Mouse (Mus musculus) spleen, adult 2 months (tissue): Measurements from ENCODE around the gene 1700123O20Rik. TPM values are rescaled to one million over a fixed set of nuclear protein-coding genes. Genes with fewer than 3 reads are reported as not detected.

Experiments used
- DNase-seq, 2 experiments: peaks; one replicate each; pipeline versions ENCODE4 v3.0.0 to v3.0.0-alpha.2; 2012 to 2021; ENCODE audit warnings: low spot score in 2 of 2, low read depth in 1 of 2
- H3K27ac ChIP-seq: fragments of 200-500 bp; 2 replicates; pipeline ENCODE4 v1.5.1; 2012; ENCODE audit warnings: low read length, inconsistent platforms; ENCODE audit not compliant: insufficient read depth
- H3K27me3 ChIP-seq: fragments of 200-500 bp; 2 replicates; pipeline ENCODE4 v1.6.1; 2012; ENCODE audit warnings: mild to moderate bottlenecking, moderate library complexity, low read length, inconsistent platforms; ENCODE audit not compliant: control insufficient read depth, insufficient read depth
- H3K36me3 ChIP-seq: fragments of 200-500 bp; 2 replicates; pipeline ENCODE4 v1.6.1; 2012; ENCODE audit warnings: mild to moderate bottlenecking, low read length, inconsistent platforms; ENCODE audit not compliant: control insufficient read depth, insufficient read depth
- H3K4me1 ChIP-seq: fragments of 200-500 bp; 2 replicates; pipeline ENCODE4 v1.6.1; 2011; ENCODE audit warnings: inconsistent platforms; ENCODE audit not compliant: control insufficient read depth, insufficient read depth, insufficient read length
- H3K4me3 ChIP-seq: fragments of 200-500 bp; 2 replicates; pipeline ENCODE4 v1.5.1; 2011; ENCODE audit warnings: mild to moderate bottlenecking, inconsistent platforms; ENCODE audit not compliant: insufficient read depth, insufficient read length; ENCODE audit errors: extremely low read depth
- CTCF ChIP-seq: fragments of 200-500 bp; IDR thresholded peaks from 2 replicates; pipeline ENCODE4 v1.5.1; 2011; ENCODE audit warnings: mild to moderate bottlenecking, inconsistent platforms; ENCODE audit not compliant: insufficient read depth, insufficient read length, insufficient replicate concordance; ENCODE audit errors: extremely low read depth
- POLR2A ChIP-seq: fragments of 200-500 bp; IDR thresholded peaks from 2 replicates; pipeline ENCODE4 v1.6.1; 2011; ENCODE audit warnings: low read depth, low read length, inconsistent platforms
- WGBS: fragments of 180-500 bp; shearing (Covaris S2); methylation state at CpG from one replicate; pipeline ENCODE4 v1.1.7; 2018; 5-methylcytosine and 5-hydroxymethylcytosine counted together
- polyA plus RNA-seq: library from polyadenylated mRNA; depleted of rRNA; stranded (reverse); fragments of >200 nt; gene quantifications from 2 replicates; pipeline ENCODE4 v1.2.3, GENCODE M21; 2012; rRNA removed

1700123O20Rik gene
- polyA plus RNA-seq, 1 experiment: 32.9 TPM

DNA sequence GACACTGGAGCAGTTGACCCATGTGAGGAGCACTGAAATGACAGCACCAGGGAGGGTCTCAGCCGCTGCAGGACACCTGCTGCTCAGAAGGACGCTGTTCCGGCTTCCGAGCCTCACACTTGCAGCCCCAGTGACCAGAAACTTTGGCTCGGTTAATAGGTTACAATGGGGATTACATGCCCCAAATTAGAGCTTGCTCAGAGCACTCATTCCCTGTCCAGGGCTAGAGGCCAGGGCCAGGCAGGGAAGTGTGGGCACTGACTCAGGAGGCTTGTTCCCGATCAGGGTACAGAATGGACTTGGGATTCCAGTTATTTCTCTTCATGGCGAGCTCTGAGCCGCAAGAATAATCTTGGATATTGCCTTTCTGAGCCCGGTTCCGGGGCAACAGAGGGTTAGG, 51.6 kb downstream of the 1700123O20Rik start:
- H3K4me1 ChIP-seq: no peaks in the 10 kb centered on the region
- no peak overlapping the region for H3K4me3 ChIP-seq
- 95% methylated on average over 10 of the region's 10 CpGs for WGBS
- H3K27ac ChIP-seq: no peak overlapping the region
- TF ChIP-seq CTCF (no peak), POLR2A (no peak)
- no peaks in the 10 kb centered on the region for H3K36me3 ChIP-seq
- no peaks in the 10 kb centered on the region for H3K27me3 ChIP-seq
- no peak for DNase-seq

Other genes with a start within 250 kb of the 1700123O20Rik start
- gene Lrp10, start 222.1 kb upstream of the 1700123O20Rik start, polyA plus RNA-seq: 154 and 206 TPM in 2 replicates
- 0.22 and 0.40 TPM in 2 replicates for gene Rem2, start 210.1 kb upstream of the 1700123O20Rik start, polyA plus RNA-seq
- 18.2 and 26.6 TPM in 2 replicates for gene Prmt5, start 168.7 kb upstream of the 1700123O20Rik start, polyA plus RNA-seq
- 12.8 and 15.1 TPM in 2 replicates for gene Haus4, start 131.6 kb upstream of the 1700123O20Rik start, polyA plus RNA-seq
- gene Ajuba, start 108.7 kb upstream of the 1700123O20Rik start, polyA plus RNA-seq: 3.0 and 3.9 TPM in 2 replicates
- gene 4931414P19Rik, start 80.2 kb upstream of the 1700123O20Rik start, polyA plus RNA-seq: 4.2 and 6.0 TPM in 2 replicates
- 82.5 and 102 TPM in 2 replicates for gene Psmb5, start 68.2 kb upstream of the 1700123O20Rik start, polyA plus RNA-seq
- not detected in 2 replicates for gene Psmb11, start 64.8 kb upstream of the 1700123O20Rik start, polyA plus RNA-seq
- not detected in 2 replicates for gene Gm17606, start 45.3 kb upstream of the 1700123O20Rik start, polyA plus RNA-seq
- 7.3 and 10.8 TPM in 2 replicates for gene Cdh24, start 44.9 kb upstream of the 1700123O20Rik start, polyA plus RNA-seq
- 126 and 130 TPM in 2 replicates for gene Acin1, start 715 bp downstream of the 1700123O20Rik start, polyA plus RNA-seq
- 0.04 and 0.07 TPM in 2 replicates for gene Gm29776, start 12.6 kb downstream of the 1700123O20Rik start, polyA plus RNA-seq
- 5.2 and 5.9 TPM in 2 replicates for gene Cebpe, start 26.0 kb downstream of the 1700123O20Rik start, polyA plus RNA-seq
- 10.8 and 13.3 TPM in 2 replicates for gene Slc7a8, start 95.7 kb downstream of the 1700123O20Rik start, polyA plus RNA-seq
- not detected in 2 replicates for gene Rnf212b, start 127.9 kb downstream of the 1700123O20Rik start, polyA plus RNA-seq
- gene Homez, start 184.7 kb downstream of the 1700123O20Rik start, polyA plus RNA-seq: 2.8 and 4.1 TPM in 2 replicates
- 6.3 and 10.7 TPM in 2 replicates for gene Ppp1r3e, start 191.3 kb downstream of the 1700123O20Rik start, polyA plus RNA-seq
- 16.6 and 16.9 TPM in 2 replicates for gene Bcl2l2, start 197.2 kb downstream of the 1700123O20Rik start, polyA plus RNA-seq
- 3.1 TPM in 1 of 2 replicates, not detected in the other for gene Gm20521, start 197.2 kb downstream of the 1700123O20Rik start, polyA plus RNA-seq
- gene Pabpn1, start 206.3 kb downstream of the 1700123O20Rik start, polyA plus RNA-seq: 73.3 and 76.7 TPM in 2 replicates
- gene Slc22a17, start 226.9 kb downstream of the 1700123O20Rik start, polyA plus RNA-seq: 18.5 and 18.9 TPM in 2 replicates
- gene Efs, start 239.9 kb downstream of the 1700123O20Rik start, polyA plus RNA-seq: 2.4 and 3.7 TPM in 2 replicates
- not detected in 2 replicates for gene Il25, start 246.5 kb downstream of the 1700123O20Rik start, polyA plus RNA-seq